Mouse (Mus musculus): ENCODE measurements around the gene Dnajc1.

DNA sequence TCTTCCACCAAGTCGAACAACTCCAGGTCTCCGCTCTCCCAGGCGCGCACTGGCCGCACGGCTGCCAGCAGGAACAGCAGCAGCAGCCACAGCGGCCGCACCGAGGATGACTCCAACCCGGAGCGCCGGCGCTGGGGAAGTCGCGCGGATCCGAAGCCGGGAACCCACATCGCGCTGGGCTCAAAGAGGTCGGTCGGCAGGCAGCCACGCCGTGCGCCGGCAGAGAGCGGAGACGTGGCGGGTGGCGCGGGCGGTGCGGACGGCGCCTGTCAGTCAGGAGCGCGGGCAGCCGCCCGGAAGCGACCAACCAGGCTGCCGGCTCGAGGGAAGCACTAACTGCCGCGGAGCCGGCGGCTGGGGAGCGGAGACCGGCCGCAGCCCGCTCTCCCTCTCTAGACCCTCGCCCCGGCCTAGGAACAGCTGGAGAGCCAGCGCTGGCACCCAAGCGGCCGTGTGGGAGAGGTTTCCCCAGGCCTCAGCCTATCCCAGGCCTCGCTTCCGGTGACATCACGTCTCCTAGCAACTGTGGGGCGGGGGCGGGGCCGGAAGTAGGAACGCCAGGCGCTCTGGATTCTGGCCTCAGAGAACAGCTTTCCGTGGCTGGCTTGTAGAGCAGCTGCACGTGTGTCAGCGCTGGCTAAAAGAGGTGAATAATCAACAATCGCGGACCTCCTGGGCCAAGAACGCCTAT lies at the start of gene Dnajc1:
- TF ChIP-seq POU5F1 (IDR thresholded peaks at IDR 0.05; ENCODE audit: borderline replicate concordance, low read length) (no peak), CTCF (conservative IDR thresholded peaks at IDR 0.05; ENCODE audit: low read length) (no peak)

Data from E14TG2a.4 (cell line).